Mouse (Mus musculus) spleen, adult 2 months (tissue): ENCODE measurements around the gene Robo1.

Source experiments
- CTCF ChIP-seq: fragments of 200-500 bp; IDR thresholded peaks from 2 replicates; pipeline ENCODE4 v1.5.1; 2011; ENCODE audit warnings: mild to moderate bottlenecking, inconsistent platforms; ENCODE audit not compliant: insufficient read depth, insufficient read length, insufficient replicate concordance; ENCODE audit errors: extremely low read depth
- POLR2A ChIP-seq: fragments of 200-500 bp; IDR thresholded peaks from 2 replicates; pipeline ENCODE4 v1.6.1; 2011; ENCODE audit warnings: low read depth, low read length, inconsistent platforms

DNA sequence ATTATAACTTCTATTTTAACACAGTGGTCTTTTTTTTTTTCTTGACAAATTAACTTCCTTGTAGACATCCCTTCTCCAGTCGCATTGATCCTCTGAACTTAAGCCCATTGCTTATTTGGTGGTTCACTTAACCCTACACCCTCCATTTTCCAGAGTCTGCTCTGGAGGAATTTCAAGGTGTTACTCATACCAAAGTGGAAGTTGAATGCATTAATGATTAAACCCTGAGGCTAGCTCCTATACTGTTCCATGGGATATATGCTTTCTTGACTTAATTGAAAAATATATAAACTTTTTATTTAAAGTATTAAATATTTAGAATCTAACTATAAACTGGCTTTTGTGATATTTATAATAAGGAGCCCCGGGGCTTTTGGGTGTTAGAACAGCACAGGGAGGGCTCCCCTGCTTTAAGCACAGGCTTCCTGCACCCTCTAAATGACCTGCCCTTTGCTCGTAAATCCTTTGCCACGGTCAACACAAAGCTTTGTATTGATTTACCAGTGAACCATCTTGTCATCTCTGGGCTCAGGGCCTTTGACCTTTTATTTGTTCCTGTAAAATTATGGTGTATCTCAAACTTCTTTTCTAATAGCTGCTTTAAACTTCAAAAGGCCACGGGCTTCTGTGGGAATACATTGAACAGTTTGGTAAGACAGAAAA lies 522.4 kb downstream of the Robo1 start:
- TF ChIP-seq CTCF: no peak
- TF ChIP-seq POLR2A: no peak
